Comparison of ENCODE assay signal across 12 mouse cellular contexts in the genomic region with DNA sequence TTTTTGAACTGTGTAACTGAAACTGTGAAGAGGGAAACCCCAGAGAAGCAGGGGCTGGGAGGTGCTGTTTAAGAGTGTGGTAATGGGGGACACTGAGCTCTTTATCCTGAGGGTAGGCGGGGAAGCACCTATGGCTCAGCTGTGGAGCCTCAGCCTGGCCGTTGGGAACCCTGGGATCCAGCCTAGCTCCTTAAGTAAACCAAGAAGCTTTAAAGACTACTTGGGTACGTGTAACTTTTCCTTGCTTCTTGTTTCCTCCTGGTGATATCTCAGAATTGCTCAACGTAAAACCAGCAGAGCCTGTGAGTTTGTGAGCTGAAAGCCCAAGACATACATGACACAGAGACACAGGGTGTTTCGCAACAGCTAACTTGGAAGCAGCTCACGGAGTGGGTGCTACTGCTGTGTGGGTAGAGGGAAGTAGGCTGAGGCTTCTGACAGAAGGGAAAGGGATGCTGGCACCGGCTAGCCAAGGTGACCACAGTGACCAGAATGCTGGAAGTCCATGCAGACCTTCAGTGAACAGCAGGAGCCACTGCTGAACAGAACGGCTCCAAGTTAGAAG. TPM values are rescaled to one million over a fixed set of nuclear protein-coding genes. Genes with fewer than 3 reads are reported as not detected.
DNase-seq lines count a peak whose midpoint lies in the region; ATAC-seq lines count a peak whose summit lies in the region.
"Had no signal": no experiment of that assay in that cellular context is flagged by ENCODE, and none has a peak within 500 bp of the region (broad histone marks: within the 10 kb centered on the region; RNA-seq: fewer than 3 reads in every experiment).

No protein-coding gene starts in this region.

- DNase-seq in lung, adult 18-20 months = peak; percentile 65 to 66
- no peak for DNase-seq in lung, postnatal 14 days
- peak; percentile 53 for DNase-seq in NIH3T3 (ENCODE audit: low read depth)
- DNase-seq in layer of hippocampus, adult 8-10 months (ENCODE audit: low spot score in 2 of 2) = no peak
- no peak for DNase-seq in adrenal gland, adult 2 months
- DNase-seq: kidney, adult 2 months; liver, postnatal 0 days had no signal

- peak; percentile 90 for ATAC-seq in granulocyte monocyte progenitor cell, adult 5-6 weeks (replicated peaks; ENCODE audit: poor library complexity, severe bottlenecking)
- ATAC-seq in megakaryocyte progenitor cell, adult 5-6 weeks (replicated peaks; ENCODE audit: poor library complexity) = peak; percentile 86
- ATAC-seq: liver, postnatal 0 days had no signal

RNA-seq across cellular contexts. Expression of a gene that starts 5.9 kb away (rescaled TPM):
- total RNA-seq in granulocyte monocyte progenitor cell, adult 5-6 weeks (2014; fragmentation: Nextera tagmentation) = not detected in 2 replicates
- total RNA-seq in granulocyte monocyte progenitor cell, adult 5-6 weeks (2017) = not detected in 2 replicates
- total RNA-seq in megakaryocyte progenitor cell, adult 5-6 weeks (2015) = not detected in 2 replicates
- total RNA-seq in megakaryocyte progenitor cell, adult 5-6 weeks (2017) = not detected in 2 replicates
- not detected for total RNA-seq in layer of hippocampus, adult 8-10 months (2022)
- total RNA-seq in adrenal gland, adult 2 months (2021) = 1 to 10 TPM in 1 of 2 experiments, under 1 TPM in 1; 0.37 to 1.5 TPM
- polyA plus RNA-seq in adrenal gland, adult 2 months (2012; rRNA removed) = 0.55 and 0.93 TPM in 2 replicates
- total RNA-seq: layer of hippocampus, adult 2 months had no signal
- polyA plus RNA-seq: heart, postnatal 0 days; limb, embryonic 11.5 days had no signal

Comparison
In these comparisons a context has a peak if more than half of its experiments do, and no peak if none do; other contexts are left out.
1. DNase-seq: peak in lung, adult 18-20 months (2 of 2) and NIH3T3 (single experiment); none in lung, postnatal 14 days (single experiment), layer of hippocampus, adult 8-10 months (0 of 2) and adrenal gland, adult 2 months (single experiment).